Mouse (Mus musculus): ENCODE data around the gene Dkkl1.
A peak's percentile ranks its signal among the peaks of the same experiment; 100 is the strongest.

The Dkkl1 gene

DNA sequence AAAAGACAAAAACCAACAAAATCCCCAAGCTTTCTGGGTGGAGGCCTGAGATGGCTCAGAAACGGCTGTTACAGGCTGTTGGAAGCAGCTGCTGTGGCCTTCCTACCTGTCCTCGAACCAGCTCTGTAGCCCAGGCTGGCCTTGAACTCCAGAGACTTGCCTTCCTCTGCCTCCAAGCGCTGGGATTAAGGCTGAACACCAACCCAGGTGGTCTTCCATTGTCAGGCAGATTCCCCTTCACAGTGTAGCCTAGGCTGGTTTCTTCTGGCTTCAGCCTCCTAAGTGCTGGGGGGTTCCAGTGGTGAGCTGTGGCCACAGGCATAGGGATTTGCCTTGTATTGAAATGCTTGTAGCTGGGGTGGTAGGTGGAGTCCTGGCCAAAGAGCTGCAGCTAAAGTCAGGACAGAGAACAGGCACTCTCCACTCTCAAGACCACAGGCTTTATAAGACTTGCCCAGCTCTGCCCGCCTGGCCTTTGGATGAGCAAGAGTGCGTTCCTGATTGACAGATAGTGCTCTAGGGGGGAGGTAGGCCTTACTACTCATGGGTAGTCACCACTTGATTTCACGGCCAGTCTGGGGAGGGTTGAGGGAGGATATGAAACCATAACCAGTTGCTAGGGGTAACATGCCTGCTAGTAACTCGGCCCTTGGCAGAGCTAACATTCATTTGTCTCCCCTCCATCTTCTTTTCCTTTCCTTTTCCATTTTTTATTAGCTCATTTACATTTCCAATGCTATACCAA is 17.7 kb upstream of the Dkkl1 start:
- no peak for DNase-seq (ENCODE audit: low read depth, low spot score)

DNA sequence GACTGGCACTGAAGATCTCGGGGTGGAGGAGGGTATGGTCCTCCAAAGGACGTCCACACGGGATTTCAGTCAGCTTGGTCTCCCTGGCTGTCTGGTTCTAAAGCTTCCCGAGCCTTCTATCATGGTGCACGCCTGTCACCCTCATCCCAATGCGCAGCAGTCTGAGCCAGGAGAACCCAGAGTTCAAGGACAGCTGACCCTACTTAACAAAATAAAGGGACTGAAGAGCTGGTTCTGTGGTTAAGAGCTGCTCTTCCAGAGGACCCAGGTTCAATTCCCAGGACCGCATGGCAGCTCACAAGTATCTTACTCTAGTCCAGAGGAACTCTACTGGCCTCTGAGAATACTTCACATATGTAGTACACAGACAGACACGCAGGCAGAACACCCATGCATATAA is 17.1 kb upstream of the Dkkl1 start:
- DNase-seq (ENCODE audit: low read depth, low spot score): no peak

DNA sequence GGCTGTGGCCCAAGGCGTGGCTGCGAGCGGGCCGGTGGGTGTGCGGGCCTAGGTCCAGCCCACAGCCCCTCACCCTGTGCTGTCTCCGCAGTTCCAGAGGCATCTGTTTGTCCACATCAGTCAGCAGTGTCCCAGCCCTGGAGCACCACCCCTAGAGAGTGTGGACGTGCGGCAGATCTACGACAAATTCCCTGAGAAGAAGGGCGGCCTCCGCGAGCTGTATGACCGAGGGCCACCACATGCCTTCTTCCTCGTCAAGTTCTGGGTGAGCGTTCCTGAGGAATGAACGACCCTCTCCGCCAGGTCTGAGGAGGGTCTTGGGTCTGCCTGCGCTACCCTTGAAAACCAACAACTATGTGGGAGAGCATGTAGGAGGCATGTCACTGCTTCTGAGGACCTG is 16.6 kb upstream of the Dkkl1 start:
- no peak for DNase-seq (ENCODE audit: low read depth, low spot score)

DNA sequence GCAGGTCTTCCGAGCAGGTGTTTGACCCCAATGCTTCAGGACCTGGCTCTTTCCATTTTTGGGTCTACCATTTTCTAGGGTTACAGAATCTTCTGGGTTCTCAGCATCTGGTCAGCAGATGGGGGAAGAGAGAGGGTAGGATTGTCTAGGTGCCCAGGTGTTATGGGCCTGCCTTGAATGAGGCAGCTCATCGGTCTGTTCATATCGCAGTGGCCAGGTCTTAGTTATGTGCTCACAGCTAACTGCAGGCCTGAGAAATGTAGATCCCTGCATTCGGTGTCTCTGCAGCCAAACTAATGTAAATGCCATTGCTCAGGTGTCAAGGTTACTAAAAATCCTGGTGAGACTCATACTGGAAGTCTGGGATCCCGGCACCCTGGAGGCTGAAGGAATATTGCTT is 14.5 kb upstream of the Dkkl1 start:
- DNase-seq (ENCODE audit: low read depth, low spot score): no peak

DNA sequence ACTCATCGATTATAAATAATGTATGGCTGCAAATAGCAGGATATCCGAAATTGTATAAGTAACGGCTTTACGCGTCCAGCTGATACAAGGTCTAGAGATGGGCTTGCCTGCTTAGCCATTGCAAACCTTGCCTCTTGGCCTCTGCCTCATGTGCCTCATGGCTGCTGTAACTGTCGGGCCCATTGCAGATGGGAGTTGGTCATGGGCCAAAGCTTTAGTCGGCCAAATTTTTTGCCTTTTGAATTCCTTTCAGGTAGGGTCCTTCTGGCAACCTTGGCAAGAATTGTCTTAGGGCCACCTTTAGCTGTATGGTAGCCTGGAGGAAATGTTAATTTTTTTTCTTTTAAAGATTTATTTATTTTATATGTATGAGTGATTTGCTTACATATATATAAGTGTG is 12.9 kb upstream of the Dkkl1 start:
- no peak for DNase-seq (ENCODE audit: low read depth, low spot score)

DNA sequence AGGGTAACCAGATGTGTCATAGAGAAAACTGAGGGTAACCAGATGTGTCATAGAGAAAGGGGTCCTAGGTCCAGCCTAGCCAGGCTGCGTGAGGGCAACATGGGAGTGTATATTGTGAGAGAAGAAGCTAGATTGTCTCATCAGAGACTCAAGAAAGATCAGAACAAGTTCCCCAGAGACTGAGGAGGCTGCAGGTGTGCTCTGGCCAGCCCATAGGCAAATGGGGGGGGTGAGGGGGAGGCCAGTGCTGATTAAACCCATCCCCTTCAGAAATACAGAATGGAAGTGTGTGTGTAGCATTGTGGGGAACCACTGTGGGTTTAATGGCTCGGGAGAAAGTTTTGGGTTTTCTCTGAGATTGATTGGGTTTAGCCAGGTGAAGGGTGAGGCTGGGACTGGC is 9.7 kb upstream of the Dkkl1 start:
- no peak for DNase-seq (ENCODE audit: low read depth, low spot score)

DNA sequence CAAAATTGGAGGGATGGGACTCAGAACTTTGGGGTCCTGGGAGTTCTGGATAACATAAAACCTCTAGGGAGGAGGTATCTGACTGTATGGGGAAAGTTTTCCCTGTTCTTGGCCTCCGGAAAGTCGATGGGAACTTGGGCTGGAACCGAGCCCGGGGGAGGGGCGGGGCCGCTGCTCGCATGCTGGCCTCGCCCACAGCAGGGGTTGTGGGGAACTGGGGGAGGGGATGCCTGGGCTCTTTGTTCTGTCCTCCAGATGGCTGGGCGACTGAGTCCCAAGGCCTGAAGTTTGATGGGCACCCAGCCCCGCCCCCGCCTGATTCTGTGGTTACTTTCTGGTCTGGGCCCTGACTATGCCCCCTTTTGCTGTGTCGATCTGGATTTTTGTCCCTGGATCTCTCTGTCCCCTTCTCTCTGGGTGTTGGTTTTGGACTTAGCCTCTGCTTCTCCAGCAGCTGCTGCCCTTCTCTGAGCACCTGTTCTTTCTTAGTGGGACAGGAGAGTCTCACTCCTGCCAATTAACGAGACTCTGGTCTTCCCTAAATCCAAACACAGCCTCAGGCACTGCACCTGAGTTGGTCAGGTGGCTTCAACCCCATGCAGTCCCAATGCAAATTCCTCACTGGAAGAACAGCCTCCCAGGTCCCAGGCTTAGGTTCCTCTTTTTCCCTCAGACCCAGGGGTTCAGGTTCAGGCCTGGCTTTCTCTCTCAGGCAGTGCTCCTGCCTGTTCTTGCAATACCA is 4.7 kb upstream of the Dkkl1 start:
- no peak for DNase-seq (ENCODE audit: low read depth, low spot score)

DNA sequence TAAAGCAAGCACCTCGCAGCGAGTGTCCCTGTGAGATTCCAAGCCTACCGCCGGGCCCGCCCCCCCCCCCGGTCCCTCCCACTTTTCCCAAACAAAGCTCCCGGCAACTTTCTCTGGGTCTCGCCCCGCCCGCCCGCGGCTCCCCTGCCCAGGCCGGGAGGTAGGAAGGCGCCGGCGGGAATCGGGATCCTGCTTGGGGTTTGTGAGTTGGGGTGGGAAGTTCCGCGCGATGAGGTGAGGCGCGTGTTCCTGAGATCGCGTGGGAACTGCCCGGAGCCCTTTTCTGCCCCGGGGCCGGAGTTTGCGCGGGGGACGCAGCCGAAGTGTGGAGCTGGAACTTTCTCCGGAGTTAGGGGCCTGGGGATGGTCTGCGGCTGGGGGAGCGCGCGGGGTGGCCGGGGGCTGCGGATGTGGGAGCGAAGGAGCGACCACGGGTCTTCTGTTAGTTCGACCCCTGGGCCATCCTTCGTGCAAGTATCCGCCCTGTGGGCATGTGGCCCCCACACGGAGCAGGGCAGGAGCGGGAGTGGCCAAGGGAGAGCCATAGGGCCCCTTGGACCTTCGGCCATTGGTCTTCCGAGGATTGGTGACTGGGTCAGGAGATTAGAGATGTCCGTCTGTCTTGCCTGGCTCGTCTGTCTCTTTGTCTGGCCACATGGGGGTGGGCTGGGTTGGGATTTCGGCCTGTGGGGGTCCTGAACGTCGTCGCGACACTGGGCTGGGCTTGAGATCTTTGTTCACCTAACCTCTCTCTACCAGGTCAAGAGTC is 3.9 kb upstream of the Dkkl1 start, which contains the start of gene Tead2:
Gene Tead2 (plus strand): TSS at position 81 of the 769 bp plus-strand sequence.
- no peak for DNase-seq (ENCODE audit: low read depth, low spot score)

DNA sequence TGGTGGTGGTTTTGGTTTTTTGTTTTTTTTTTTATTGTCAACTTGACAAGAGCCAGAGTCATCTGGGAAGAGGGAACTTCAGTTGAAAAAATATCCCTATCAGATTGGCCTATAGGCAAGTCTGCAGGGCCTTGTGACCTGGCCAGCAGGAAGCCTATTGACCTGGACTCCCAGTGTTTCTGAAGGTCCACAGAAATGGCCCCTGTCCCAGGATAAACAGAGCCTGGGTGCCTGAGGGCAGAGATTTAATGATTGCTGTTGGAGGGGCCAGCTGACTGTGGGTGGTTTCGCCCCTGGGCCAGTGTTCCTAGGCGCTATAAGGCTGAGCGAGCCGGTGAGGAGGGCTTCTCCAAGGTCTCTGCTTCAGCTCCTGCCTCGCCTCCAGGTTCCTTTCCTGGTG is 1.8 kb upstream of the Dkkl1 start:
- no peak for DNase-seq (ENCODE audit: low read depth, low spot score)

DNA sequence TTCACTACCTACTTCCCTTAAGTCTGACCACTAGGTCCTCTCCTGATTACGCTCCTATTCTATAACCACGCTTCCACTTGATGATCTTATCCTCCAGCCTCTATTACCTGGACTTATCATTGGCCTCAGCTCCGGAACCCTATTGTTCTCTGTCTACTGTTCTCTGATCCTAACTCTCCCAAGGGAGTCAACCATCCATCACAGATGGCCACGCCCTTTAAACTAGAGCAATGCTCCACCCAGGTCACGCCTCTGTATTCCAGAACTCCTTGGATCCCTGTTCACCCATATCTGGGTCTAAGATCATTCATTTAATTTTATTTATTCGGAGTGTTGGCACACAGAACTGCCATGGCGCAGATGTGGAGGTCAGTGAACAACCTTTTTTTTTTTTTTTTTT is 409 bp upstream of the Dkkl1 start:
- no peak for DNase-seq (ENCODE audit: low read depth, low spot score)

DNA sequence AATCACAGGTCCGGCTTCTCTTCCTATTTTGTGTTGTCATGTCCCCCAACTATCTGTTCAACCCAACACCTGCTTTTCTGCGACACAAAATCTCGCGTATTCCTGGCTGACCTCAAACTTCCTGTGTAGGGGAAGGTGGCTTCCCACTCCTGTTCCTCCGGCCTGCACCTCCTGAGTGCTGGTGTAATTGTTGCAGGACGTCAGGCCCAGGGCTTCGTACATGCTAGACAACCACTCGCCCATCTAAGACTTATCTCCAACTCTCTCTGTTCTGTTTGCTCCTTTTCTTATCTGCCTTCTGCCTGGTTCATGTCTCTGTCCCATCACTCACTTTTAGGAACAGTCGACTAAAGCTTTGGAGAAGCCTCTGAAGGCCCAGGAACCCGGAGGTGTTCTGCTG is 877 bp downstream of the Dkkl1 start:
- DNase-seq (ENCODE audit: low read depth, low spot score): no peak

DNA sequence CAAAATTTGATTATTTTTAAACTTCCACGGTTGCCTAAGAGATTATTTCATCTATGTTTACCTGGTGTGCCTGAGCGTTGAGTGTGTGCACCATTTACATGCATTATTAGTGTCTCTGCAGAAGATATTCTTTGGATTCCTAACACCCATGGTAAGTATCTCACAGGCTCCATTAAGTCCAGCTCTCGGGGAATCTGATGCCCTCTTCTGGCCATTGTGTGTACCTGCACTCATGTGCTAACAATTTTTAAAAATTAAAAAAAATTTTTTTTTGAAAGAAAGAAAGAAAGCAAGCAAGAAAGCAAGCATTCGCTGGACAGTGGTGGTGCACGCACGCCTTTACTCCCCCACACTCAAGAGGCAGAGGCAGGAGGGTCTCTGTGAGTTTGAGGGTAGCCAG is 3.7 kb downstream of the Dkkl1 start:
- DNase-seq (ENCODE audit: low read depth, low spot score): no peak

DNA sequence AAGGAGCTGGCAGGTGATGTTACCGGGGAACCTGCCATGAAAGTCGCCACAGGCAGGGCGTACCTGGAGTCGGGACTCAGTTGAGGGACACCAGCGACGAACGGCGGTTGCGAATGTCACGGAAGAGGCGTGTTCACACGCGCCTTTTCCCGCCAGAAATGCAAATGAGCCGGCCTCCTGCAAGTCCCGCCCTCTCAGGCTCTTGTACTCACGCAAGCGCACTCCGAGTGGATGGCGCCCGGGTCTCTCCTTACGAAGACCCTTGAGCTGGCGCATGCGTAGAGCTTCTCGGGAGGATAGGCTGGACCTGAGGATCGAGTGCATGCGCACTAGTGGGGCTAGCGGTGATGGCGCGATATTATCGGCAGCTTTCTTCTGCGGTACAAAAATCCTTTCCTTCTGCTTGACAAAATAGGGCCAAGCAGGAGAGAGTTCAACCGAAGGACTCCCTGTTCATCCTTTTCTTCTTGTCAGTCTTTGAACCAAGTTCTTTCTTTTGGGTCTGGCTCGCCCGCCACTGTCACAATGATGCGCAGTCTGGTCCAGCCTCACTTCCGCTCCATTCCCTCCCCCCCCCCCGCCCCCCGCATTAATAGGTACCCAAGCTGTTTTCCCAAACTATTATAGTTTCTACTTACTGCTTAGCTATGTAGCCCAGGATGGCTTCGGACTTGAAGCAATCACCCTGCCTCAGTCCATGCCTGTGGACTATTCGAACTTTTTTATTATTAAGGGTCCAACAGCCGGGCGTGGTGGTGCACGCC is 7.4 kb downstream of the Dkkl1 start, which contains the start of gene Ccdc155:
Gene Ccdc155 (minus strand): TSS at position 513 of the 764 bp plus-strand sequence.
- DNase-seq (ENCODE audit: low read depth, low spot score): peak; percentile 97

DNA sequence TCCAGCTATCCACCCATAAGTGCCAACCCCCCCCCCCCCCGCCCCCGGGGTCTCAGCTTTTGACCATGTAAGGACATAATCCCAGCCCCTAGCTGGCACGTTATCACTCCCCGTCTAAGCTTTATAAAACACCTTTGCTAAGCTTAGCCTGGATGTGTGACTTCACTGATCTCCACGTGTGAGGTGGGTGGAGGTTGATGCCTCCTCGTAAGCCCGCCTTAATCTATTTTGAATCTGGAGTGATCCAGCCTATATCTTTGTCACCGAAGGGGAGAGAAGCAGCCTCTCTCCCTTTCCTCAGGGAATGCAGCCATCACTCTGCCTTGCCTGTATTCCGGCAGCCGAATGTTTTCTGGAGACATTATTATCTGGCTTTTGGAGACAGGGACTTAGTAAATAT is 9.3 kb downstream of the Dkkl1 start:
- DNase-seq (ENCODE audit: low read depth, low spot score): no peak

DNA sequence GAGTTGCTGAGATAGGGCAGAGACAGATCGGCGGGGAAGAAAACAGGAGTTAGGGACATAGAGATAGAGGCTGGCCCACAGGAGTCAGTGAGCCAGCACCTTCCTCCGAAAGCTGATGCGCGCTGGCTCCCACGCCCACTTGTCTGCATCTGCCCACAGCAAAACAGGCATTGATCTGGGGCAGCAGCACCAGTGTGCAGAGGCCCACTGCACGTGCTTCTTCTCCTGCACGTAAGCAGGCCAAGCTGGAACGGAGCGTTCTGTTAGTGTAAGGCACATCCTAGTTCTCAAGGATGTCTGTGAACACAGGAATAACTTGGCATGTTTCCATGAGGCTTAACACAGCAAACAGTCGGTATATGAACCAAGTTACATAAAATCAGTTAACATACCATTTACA is 13.0 kb downstream of the Dkkl1 start:
- no peak for DNase-seq (ENCODE audit: low read depth, low spot score)

DNA sequence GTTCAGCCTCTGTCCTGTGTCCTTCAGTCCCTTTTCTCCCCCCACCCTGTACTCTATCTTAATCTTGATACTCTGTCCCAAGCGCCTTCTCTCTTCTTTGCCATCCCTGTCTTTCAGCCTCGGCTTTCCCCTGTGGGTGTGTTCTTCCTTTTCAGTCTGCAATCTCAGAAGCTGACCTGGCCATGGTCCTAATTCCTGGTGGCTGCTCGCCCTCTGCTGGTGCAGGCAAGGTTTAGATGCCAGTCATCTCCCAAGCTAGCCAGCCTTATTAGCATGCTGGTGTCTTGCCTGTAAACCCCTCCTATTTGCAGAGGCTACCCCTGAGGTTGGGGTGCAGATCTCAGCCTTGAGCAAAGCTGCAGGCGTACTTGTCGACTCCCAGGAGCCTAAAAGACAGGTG is 13.5 kb downstream of the Dkkl1 start:
- DNase-seq (ENCODE audit: low read depth, low spot score): no peak

DNA sequence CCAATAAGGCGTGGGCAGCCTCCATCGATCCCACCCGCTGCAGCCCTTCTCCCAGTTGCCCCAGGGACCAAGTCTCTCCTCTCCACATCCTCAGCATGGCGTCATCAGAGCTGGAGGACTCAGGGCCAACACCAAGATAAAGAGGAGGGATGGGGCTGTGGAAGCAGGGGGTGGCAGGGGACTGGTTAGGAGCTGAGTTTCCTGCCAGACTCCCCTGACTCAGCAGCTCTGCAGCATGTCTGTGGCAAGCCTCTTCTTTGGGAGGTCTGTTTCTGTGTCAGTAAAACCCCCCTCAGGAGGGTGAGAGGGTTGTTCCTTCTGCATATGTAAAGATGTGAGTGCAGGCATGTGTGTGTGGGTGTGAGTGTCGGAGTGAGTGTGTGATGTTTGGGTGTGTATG is 15.0 kb downstream of the Dkkl1 start:
- no peak for DNase-seq (ENCODE audit: low read depth, low spot score)

DNA sequence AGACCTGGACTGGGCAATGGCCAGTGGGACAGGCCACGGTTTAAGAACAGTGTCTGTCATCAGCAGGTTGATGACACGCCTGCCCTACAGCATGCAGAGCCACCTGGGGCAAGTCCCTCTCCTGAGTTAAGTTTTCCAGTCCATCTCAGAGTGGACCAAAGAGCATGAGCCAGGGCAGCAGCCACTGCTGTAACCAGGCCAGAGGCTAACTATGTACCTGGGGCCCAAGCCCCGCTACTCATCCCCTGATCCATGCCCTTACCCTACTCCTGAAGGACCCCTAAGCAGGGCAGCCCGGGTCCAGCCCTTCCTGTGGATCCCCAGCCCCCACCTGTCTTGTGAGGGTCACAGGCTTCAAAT is 15.8 kb downstream of the Dkkl1 start:
- no peak for DNase-seq (ENCODE audit: low read depth, low spot score)

DNA sequence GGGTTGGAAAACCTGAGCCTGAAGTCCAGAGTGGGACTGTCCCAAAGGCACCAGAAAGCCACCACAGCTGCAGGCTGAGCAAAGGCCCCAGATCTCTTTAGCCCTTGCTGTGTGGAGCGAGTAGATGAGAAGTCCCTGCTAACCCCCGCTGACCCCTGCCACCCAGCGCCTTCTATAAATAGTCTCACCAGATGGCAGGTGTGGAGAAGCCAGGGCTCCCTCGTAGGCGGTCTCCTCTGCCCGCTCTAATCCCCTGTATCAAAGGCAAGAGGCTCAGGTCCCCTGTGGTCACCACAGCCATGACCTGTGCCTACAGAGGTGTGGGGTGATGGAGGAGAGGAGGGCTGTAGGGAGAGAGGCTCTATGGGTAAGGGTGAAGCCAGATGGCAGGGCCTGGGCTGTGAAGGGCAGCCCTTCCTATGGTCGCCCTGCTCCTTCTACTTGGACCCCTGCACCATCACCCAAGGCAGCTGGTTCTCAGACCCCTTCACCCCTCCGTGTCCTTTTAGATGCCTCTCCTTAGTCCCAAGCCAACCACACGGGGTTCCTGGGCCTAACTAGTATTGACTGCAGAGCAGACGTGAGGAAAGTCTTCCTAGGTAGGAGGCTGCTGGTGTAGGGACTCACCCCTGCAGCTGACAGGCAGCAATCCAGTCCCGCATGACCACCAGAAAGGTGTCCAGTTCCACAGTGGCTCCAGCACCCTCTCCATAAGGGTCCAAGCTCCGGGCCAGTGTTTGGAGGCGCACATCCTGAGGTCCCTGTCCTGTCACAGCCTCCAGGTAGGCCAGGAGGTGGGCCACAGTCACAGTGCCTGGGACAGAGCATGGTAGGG is 16.4 kb downstream of the Dkkl1 start:
- DNase-seq (ENCODE audit: low read depth, low spot score): no peak

DNA sequence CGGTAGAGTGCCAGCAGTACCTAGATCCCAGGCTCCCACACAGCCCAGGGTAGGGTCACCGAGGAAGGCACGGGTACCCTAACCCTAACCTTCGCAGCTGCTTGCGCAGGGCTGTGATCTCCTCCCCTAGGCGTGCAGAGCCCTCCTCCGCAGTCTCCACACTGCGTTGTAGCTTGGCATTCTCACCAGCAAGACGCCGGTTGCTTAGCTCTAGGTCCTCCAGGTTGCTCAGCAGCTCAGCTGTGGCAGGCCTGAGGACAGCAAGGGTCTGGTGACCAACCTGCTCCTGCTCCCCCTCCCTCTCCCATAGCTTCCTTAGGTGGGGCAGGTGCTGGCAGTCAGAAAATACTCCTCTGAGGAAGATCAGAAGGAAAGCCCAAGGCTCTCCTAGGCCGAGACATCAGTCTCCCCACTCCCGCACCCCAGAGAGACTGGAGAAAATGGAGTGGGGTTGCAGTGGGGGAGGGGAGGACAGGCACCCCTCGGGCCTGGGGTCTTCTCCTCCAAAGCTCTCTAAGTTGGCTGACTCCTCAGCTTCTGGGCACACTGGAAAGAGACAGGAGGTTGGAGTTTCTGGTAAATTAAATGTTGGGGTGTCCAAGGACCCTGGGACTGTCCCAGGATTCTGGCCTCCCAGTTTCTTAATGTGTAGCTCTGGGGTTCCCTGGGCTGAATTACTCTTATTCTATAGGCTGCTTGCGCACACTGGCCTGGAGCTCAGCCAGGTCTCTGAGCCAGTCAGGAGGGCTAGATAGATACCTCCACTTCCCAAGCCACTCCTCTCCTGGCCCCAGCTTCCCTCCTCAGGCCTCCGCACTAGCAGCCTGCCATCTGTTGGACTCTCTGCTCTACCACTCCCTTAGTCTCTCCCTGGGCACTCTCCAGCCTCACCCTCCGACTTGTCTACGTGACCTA is 17.8 kb downstream of the Dkkl1 start:
- no peak for DNase-seq (ENCODE audit: low read depth, low spot score)

All from WW6 (cell line).